Mouse (Mus musculus) right cerebral cortex, postnatal 36 days (tissue): ENCODE data around the gene St7.

Source experiments
- DNase-seq, 2 experiments: peaks; one replicate each; pipeline ENCODE4 v3.0.0; 2022; ENCODE audit warnings: low spot score in 2 of 2, mixed read lengths in 1 of 2

Gene St7

DNA sequence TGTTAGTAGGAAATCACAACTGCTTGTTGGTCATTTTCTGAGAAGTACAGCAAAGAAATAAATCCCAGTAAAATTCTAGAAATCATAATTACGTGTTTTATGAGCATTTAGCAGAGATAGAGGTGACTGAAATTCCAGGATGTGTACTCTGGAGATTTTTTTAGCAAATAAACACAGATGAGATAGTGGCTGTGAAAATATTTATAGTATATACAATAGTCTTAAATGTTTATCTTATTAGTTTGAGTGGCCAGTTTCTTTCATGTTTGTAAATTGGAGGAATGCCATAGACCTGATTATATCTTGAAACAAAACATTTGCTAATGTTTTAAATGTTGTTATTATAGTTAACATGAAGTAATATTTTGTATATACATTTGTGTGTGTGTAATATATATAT is 205.8 kb downstream of the St7 start:
- DNase-seq, result no peak

DNA sequence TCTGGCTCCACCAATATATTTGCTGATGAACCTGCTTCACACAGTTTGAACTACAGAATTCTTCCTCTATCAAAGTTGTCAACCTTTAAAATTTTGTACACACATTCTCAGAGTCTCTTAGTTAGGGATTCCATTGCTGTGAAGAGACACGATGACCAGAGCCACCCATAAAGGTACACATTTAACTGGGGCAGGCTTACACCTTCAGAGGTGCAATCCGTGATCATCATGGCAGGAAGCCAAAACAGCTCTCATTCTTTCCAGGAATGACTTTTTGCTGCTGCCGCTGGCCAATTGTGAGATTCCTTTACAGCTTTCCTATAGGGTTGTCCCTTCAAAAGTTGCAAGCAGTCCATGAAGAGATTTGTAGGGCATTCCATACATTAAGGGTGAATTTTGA is 210.6 kb downstream of the St7 start:
- no peak for DNase-seq

DNA sequence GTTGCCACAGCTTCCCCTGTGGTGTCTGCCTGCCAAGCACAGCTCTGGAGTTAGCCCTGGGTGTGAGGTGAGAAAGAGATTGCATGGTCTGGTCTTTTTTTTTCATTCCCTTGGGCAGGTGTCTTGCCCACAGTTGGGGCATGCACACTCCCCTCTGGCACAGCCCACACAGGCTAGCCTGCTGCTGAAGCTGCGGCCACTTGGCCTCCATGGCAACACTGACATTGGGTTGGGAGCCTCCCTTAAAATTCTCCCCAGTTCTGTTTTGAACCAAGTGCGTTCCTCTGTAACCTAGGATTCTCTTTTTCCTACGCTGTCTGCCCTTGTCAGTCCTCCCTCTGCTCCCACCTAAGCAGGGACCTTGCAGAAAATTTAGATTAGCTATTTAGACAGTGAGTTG is 213.0 kb downstream of the St7 start:
- DNase-seq, result no peak

DNA sequence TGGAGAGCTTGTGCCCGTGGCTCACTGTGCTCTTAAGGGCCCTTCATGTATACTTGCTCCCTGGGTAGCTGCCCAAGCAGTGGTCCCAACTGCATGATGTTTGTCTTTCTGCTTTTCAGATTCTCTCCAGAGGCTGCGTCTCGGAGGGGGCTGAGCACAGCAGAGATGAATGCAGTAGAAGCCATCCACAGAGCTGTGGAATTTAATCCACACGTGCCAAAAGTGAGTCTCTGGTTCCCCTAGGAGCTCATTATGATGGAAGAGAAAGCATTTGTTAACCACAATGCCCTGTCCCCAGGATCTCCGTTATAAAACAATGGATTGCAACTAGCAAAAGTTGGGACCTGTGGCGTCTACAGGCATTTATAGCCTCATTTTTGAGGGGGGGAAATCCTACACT is 213.6 kb downstream of the St7 start:
- no peak for DNase-seq

DNA sequence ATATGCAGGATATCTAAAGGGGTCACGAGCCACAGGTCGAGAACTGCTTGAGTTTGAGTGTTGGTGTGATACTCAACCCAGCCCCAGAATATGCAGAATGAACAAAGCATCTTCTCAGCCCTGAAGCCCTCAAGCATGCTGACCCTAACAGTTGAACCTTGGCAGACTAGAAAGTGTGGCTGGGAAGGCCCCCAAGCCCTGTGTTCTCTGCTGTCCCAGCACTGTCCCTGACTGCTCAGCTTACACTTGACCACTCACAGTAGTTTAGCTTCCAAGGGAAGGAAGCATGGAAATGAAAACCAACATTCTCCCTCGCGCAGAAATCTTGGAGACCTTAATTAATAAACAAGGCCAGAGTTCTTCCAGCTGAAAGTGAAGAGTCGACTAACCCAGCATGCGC is 219.6 kb downstream of the St7 start:
- DNase-seq, result no peak

DNA sequence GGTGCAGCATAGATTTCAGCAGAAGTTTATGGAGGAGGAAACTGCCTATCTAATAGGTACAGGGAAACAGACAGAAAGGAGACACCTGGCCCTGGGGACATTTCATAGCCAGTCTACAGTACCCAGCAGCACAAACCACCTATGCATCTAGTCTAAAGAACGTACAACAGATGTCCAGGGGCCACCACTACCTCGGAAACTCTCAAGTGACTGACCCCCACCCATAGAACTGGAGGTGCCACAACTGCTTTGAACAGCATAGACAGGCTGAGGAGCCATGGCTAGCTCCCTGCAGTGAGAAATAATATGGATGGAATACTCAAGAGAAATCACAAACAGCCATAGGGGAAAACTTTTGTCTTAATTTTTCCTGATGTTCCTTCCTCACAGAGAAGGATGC is 220.1 kb downstream of the St7 start:
- DNase-seq, result no peak

DNA sequence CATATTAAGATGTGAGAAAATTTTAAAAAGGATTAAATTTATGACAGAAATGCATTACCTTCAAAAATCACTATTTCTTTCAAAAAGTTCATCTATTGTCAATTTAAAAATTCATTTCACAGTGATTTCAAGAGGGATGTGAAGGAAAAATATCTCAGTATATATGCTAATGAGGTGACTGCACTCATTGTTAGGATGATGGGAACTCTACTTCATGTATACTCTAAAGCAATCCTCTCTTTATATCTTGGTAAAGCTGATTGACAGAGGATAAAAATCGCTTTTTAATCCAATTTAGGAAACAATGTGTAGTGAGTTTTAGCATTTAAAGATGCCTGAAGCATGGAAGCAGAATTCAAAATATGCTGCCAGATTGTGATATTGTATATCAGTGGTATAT is 220.6 kb downstream of the St7 start:
- no peak for DNase-seq

DNA sequence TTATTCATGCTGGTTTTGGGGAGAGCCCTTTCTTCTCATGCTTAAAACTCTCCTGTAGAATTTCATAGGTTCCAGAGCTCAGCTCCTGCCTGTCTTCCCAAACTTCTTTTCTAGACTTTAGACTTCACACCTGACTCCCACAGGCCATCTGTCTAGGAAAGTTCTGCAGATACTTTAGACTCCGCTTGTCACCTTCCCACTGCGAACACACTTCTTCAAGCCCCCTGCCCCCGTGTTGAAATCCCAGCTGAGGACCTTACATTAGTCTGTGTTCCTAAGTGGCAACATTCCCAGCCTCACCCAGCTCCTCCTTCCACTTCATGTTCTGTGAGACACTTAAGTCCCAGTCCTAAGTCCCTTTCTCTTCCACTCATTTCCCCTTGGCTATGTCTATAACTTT is 221.6 kb downstream of the St7 start:
- peak; percentile 65 to 82 for DNase-seq

DNA sequence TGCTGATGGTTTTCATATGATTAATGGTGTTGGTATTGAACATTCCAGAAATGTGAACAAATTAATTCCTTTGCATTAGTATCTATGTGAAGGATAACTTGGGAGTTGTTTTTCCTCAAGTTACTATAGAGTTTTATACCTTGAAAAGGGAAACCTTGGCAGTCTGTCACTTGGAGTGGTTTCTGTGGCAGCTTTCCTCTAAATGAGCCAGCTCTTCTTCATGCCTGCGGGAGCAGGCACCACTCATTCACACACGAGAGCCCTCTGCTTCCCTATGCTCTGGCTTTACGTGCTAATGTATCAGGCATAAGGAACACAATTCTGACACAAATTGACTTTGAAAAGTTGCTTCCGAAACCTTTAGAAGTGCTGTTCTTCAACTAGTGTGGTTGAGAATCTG is 224.5 kb downstream of the St7 start:
- DNase-seq, result no peak

DNA sequence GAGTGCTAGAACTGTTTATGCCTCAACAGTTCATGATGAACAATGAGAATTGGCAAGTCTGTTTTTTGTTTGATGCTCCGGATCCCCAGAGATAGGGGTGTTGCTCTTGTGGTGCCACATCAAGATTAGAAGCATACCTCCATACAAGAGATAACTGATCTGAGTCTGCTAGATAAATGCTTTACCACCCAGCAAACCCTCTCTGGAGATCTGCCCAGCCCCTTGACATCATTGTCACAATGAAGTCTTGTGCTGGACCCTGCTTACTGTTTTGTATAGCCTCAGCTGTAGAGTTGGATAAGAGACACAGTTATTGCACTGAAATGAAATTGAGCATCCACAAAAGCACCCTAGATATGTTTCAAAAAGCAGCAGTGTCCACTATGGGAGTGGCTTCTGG is 229.4 kb downstream of the St7 start:
- no peak for DNase-seq

DNA sequence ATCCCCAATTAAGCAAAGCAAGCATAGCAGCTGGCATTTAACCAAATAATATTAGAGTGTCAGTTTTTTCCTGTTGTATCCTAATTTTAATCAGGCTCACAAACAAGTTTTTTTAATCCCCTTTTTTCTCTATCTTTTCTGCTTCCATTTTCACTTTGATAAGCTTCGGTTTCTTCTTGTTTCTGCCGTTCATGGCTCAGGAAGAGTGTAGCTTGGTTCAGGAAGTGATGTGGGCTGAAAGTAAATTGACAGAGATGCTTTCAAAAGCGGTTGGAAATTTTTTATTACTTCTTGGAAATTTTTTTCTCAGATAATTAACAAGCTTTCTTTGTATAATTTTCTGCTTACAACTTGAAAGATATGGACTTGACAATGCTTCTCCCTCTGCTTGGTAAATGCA is 230.2 kb downstream of the St7 start:
- DNase-seq, result no peak

DNA sequence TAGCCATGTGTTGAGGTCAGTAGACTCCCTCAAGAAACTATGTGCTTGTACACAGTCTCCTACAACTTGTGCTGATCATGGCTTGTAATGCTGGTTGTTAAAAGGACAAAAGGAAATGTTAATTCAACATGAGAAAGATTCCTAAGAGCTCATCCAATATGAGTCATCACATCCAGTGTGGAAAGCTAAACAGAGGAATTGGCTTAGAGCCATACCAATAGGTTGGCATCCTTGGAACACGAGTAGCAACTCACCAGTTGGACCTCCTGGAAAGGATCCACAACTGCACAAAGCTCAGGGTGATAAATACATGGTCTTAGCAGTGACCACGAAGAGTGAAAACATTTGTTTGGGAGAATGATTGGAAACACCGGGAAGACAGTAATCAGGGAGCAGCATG is 230.6 kb downstream of the St7 start:
- DNase-seq, result no peak

DNA sequence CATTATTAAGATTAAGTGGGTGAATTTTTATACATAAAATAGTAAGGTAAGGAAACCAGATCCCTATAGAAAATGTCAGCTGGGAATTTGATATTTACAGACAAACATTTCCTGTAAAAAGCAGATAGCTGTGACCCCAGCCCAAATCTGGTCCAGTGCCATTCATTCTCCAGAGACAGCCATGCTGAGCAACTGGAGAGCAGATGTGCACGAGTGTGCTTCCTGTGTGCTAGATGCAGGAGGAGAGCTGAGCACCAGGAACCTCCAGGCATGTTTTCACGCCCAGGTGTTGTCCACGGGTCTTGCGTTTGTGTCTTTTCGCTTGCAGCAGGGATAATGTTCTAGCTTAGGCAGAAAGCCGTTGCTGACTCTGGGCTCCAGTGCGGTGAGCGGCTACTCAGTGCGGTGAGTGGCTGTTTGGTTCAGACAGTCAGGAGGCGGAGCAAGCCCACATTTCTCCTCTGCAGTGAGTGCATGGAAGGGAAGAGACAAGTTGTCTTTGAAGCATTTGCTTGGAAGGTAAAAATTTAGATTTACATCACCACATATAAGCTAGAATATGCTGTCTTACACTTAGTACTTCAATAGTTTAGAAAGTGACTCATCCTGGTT is 231.3 kb downstream of the St7 start:
- peak in 1 of 2 experiments; percentile 33 for DNase-seq

DNA sequence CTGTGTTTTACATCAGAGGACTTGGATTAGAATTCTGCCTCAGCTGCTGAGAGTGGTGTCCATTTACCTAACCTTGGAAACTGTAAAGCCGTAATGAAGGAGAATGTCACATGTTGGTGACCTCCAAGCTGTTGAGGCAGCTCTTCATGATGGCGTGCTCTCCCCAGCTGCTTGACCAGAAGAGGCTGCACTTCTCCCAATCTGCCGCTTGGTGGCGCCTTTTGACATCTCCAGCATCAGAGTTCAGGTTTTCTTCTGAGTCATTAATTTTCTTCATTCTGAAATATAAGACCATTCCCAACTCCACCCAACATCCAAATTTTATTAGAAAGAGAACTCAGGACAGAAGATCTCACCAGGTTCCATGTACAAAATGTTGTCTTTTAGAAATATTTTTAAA is 232.5 kb downstream of the St7 start:
- no peak for DNase-seq

DNA sequence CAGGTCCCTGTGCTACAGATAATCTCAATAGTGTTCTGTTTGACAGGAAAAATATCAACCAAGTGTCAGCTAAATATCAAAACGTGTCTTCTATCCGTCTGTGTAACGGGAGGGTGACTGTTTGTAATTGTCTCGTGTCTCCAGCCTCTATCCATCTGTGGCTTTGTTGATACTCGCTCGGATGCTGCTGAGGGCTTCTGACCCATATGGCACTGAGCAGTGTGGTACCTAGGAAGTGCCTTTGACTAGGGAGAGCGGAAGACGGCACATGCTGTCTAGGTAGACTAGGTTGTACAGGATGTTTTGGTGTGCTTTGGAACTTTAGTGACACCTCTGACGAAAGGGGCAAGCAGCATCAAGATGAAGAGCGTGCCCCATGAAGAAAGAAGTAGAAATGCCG is 235.0 kb downstream of the St7 start:
- no peak for DNase-seq

DNA sequence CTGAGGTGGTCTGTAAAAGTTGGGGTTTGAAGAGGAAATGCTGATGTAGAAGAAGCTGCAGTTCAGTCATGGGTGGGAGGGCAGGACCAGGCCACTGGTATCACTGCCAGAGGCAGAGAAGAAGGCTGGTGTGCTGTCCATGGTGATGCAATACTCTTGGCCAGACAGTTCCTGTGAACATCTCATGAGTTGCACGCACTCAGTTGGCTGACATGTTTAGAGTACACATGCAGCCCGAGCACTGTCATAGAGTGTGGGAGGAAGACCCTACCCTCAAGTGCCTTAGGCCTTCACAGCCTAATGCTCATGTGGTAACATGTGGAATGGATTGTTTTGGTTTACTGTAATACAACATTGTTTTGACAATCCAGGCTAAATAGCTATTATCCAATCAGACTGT is 238.5 kb downstream of the St7 start:
- DNase-seq, result no peak

DNA sequence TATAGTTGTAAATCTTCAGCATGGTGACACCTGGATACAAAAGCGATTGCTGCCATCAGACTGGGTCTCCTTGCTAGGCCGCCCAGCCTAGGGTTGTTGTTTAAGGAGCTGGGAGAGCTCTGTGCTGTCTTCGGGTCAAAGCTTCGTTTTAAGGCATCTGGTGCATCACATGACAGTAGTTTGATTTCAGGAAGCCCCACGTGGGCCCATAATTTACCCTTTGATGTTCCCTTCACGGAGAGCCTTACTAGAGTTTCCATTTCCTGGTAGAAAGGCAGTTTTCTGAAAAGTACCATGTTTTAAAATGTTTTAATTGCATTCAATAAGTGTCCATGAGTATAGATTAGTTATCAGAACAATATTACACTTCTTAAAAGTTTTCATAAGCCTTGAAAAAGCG is 239.1 kb downstream of the St7 start:
- no peak for DNase-seq

DNA sequence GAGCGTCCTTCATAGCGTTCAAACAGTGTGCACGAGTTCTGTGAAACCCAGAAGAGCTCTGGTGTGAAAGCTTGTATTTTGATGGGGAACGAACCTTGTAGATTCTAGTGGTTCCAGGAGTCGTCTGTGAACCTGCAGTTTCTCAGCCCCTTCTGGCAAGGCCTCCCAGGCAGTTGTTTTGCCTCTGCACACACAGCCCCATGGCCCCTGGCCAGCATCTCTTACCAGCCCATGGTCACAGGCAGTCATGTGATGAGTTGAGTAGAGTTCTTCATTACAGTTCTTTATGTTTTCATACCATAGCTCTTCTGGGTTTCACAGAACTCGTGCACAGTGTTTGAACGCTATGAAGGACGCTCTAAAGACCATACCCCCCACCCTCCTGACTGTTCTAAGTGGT is 240.1 kb downstream of the St7 start:
- no peak for DNase-seq

DNA sequence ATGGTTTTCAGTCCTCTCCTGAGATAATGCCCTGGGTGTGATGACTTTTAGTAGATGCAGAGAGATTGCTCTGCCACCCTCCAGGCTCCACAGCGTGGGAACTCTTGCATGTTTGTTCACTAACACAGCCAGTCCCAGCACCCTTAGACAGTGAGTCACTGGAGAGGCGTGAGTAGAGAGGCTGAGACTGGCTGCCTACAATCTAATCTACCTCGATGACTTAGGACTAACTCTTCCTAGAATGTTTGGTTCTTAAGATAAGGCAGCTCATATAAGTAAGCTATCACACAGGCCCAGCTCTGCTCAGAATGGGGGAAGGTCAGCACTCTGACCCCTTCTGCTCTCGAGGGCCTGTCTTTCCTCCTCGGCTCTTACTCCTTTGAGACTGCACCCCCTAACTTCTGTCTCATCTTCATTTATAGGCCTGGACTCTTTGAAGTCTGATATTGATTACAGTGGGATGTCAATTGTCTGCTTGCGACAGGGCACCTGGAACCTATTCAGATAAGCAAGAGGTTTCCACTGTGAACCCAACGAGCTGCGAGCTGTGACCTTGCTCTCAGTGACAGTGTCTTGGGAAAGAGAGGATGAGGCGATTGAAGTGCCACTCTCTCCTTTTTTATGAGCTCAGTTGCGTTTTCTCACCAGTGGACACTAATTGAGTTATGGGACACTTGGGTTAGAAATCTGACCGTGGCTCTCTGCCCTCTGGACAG is 246.1 kb downstream of the St7 start:
- DNase-seq, result peak; percentile 24 to 26

DNA sequence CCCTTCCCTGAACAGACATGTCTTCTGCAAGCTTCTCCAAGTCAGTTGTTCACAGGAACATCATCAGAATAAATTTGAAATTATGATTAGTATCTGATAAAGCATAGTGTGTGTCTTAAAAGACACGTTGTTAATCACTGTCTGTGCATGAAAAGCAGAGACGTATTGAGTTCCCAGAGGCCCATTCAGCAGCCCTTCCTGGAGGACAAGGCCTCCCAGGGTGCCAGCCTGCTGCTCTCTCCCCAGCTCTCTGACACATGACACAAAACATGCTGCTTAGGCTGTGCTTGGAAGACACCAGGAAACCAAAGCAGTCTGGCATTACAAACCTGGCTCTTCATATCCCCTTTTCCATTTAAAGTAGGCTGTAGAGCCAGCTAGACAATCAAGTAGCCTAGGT is 249.2 kb downstream of the St7 start:
- no peak for DNase-seq

DNA sequence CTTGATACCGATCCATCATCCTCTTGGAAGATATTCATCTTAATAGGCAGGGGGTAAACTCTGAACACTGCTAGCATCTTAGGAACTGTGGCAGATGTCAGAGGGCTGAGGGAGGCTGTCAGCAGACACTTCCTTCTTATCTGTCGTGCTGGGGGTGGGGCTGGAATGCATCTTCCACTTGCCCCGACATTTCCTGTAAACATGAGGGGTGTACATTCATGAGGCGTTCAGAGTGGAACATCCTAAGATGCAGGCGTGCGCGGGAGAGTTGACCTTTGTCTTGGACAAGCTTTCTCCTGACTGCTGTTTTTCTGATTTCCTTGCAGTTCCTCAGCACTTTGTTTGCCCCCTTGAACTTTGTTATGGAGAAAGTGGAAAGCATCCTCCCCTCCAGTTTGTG is 249.6 kb downstream of the St7 start:
- no peak for DNase-seq

DNA sequence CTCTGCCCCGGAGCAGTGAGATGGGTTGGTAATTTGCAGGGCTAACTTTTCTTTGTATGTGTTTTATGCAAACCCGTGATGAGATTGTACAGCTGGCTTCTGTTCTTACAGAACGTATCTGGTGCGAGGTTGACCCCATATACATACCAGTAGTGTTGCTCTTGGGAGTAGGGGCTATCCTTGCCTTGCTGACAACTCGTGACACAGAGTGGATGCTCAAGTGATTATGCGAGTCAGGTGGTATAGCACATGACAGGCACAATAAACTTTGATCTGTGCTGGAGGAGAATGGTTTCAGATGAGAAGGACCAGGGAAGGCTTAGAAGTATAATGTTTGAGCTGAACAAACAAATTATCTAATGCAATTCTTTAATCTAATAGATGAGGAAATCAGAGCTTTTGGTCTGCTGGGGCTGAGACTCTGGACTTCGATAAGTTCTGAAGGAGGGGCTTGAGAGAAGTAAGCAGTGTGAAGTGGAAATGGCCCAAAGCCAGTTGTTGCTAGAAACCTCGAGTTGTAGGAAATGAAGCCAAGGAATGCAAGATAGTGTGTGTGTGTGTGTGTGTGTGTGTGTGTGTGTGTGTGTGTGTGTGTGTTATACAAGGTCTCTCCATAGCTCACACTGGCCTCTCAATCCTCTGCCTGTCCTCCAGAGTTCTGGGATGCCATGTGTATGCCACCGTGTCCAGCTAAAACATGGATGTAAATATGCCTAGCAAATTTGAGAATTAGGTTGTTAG is 251.3 kb downstream of the St7 start:
- DNase-seq, result no peak

DNA sequence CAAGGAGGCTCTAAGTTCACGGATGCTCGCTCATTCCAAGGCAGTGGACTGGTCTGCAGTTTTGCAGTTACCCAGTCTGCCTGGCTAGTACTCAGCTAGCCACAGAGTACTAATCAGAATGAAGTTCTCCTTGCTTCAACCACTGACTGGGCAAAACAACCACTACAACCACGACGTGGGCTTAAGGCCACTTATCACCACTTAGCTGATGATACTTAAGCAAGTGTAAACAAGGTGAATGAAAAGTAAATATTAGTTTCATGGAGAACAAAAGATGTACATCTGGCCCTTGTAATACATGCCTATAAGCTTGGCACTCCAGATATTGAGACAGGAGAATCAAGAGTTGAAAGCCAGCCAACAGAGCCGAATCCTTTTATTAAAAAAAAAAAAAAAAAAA is 253.7 kb downstream of the St7 start:
- DNase-seq, result no peak
